Mouse (Mus musculus) adrenal gland (tissue): ENCODE data around the gene Ercc2.

Experiments used
- intact Hi-C: fragments of 180-260 bp; cut with DNase I; formaldehyde crosslinking; loops from one replicate; pipeline ENCODE4 v1.15.1; 2025

The Ercc2 gene

DNA sequence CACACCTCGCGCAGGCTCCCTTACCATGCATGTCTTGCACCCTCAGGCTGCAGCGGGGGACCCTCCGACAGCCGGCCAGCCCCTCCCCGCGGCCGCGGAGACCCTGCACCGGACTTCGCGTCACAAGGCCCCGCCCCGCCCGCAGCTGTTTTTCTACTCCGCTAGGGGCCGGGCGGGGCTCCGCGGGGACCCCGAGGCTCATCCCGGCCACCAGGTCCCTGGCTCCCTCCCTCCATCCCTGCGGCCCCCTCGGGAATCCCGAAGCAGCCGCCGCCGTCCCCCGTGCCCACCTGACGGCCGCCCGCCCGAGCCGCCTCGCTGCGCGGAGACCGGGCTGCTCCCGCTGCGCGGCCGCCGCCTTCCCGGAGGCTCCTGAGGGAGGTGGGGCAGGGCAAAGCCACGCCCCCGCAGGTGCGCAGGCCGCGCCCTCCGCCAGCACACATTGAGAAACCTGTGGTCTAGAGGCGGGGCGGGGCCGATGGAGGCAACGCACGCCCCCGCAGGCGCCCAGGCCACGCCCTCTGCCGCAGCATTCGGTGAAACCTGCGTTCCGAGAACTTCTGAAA lies 22.0 kb downstream of the Ercc2 start, which contains the start of gene Klc3:
Gene Klc3 (minus strand): TSS at position 374 of the 566 bp plus-strand sequence.
- intact Hi-C loops, result loop anchor here (5.0 to 10.0 kb wide), 2 partner anchors 111 to 308 kb away; partner anchors contain the start of gene Nkpd1

DNA sequence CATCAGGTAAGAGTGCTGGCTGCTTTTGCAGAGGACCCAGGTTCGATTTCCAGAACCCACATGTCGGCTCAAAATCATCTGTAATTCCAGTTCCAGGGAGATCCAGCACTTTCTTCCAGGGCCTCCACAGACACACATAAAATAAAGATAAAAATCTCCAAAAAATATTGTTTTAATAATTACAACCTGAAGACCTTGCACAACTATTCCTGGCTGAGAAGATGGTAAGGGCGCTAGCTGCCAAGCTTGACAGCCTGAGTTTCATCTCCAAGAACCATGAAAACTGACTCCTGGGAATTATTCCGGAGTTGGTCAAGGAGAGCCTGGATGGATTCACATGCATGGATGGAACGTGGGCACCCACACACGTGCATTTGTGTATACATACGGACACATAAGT lies 22.7 kb downstream of the Ercc2 start, which contains the start of gene Ckm:
Gene Ckm (plus strand): TSS at position 301 of the 400 bp plus-strand sequence.
- intact Hi-C loops, result loop anchor here (5.0 to 10.0 kb wide), 2 partner anchors 110 to 308 kb away; partner anchors contain the start of gene Nkpd1

DNA sequence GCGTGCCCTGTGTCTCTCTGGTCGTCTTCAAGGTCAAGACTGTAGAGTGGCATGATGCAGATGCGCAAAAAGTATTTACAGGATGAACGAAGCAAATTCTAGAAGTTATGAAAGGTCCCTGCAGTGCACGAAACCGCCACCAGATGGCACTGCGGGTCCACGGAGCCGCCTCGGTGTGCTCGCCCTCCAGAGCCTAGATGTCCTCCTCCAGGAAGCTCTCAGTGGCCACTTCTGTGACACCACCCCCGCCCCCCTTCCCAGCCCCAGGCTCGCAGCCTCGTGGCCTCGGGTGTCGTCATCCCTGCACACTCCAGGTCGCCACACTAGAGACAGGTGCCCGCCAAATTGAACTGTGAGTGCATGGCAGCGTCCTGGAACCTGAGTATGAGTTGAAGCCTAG lies 23.6 kb downstream of the Ercc2 start:
- intact Hi-C loops, result loop anchor here (5.0 to 10.0 kb wide), 2 partner anchors 37 to 109 kb away; partner anchors contain the start of gene Nkpd1

DNA sequence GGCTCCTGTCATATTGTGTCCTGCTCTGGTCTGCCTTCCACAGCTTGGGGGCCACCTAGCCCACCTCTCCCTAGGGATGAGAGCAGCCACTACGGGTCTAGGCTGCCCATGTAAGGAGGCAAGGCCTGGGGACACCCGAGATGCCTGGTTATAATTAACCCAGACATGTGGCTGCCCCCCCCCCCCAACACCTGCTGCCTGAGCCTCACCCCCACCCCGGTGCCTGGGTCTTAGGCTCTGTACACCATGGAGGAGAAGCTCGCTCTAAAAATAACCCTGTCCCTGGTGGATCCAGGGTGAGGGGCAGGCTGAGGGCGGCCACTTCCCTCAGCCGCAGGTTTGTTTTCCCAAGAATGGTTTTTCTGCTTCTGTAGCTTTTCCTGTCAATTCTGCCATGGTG lies 27.9 kb downstream of the Ercc2 start:
- intact Hi-C loops, result loop anchor here (5.0 to 10.0 kb wide), 2 partner anchors 33 to 105 kb away; partner anchors contain the start of gene Nkpd1

DNA sequence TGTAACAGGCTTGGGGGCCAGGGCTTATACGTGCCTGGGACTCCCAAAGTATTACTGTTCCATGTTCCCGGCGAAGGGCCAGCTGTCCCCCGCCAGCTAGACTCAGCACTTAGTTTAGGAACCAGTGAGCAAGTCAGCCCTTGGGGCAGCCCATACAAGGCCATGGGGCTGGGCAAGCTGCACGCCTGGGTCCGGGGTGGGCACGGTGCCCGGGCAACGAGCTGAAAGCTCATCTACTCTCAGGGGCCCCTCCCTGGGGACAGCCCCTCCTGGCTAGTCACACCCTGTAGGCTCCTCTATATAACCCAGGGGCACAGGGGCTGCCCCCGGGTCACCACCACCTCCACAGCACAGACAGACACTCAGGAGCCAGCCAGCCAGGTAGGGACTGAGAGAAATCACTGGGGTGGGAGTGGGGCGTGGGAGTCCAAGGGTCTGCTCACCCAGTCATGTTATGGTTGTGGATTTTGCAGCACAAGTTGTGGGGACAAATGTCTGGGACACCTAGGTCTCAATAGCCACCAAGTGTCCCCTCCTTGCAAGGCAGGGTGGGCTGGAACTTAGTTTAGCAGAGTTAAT lies 29.0 kb downstream of the Ercc2 start:
- intact Hi-C loops, result no loop called here

DNA sequence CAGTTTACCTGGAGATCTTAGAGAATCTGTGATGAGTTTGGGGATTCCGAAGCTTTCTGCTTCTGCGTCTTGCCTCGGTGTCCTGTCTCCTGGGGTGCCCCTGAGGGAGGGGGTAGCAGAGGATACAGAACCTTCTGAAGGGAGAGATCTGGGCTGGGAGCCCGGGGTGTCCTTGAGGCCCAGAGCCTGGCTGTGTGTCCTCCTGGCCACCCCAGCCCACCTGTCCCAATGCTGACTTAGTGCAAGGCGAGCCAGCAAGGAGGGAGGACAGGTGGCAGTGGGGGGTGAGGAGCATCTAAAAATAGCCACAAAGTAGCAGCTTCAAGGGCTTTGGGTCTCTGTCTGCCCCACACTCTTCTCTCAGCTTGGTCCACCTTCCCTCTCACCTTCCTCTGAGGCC lies 30.0 kb downstream of the Ercc2 start:
- intact Hi-C loops, result no loop called here

DNA sequence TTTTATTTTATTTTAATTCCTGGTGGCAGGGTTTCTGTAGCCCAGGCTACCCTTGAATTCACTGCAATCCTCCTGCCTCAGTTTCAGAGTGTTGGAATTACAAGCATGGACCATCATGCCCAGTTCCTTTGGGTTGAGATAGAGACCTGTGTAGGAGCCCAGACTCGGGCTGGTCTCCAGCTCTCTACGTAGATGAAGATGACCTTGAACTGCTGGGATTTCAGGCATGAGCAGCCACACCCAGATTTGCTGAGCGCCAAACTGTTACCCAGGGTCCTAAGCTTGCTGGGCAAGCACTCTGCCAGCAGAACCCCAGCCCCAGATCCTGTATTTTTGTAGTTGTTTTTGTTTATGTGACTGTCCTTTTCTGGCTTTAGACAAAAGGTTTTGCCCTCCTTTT lies 31.7 kb downstream of the Ercc2 start:
- intact Hi-C loops, result no loop called here

DNA sequence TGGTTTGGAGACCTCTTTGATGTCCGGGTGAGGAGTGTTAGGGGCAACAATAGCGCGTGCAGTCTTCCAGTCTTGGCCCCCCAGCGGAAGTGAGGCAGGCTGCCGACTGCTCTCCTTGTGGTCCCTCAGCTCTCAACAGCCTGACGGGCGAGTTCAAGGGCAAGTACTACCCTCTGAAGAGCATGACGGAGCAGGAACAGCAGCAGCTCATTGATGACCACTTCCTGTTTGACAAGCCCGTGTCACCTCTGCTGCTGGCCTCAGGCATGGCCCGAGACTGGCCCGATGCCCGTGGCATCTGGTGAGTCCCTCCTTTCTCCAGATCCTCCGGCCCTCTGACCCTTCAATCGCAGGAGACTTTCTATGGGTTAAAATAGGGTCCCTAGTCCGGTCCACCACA lies 34.8 kb downstream of the Ercc2 start:
- intact Hi-C loops, result no loop called here

DNA sequence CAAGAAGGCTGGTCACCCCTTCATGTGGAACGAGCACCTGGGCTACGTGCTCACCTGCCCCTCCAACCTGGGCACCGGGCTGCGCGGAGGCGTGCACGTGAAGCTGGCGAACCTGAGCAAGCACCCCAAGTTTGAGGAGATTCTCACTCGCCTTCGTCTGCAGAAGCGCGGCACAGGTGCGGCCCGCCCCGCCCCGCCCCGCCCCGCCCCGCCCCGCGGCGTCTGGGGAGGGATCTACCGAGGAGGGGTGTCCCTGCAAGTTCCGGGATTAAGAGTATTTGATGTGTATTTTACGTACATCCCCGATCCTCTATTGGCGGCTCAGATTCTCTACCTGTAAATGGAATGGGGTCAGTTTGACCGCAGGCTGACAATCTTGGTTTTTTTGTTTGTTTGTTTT lies 38.3 kb downstream of the Ercc2 start:
- intact Hi-C loops, result no loop called here

DNA sequence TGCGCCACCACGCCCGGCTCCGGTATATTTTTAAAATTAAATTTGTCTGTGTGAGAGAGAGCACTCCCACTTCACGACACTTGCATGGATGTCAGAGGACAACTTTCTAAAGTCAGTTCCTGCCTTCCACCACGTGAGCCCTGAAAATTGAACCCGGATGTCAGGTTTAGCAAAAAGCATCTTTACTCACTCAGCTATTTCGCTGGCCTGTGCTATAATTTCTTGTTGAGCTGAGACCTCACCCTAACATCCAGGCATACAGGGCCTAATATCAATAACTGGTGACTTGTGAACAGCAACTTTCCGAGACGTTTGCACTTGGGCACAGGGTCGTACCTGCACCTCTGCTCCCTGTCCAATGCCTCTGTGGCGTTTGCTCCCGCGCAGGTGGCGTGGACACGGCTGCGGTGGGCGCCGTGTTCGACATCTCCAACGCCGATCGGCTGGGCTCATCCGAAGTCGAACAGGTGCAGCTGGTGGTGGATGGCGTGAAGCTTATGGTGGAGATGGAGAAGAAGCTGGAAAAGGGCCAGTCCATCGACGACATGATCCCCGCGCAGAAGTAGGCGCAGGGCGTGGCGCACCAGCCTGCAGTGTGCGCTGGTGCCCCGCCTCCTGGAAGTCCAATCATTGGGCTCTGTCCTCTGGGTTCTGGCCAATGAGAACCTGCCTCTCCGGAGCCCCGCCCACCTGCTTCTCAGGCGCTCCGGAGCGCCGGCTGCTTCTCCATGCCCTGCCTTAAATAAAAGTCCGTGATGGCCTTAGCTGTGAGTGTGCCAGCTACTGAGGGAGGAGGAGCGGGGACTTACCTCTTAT lies 39.2 kb downstream of the Ercc2 start:
- intact Hi-C loops, result no loop called here

DNA sequence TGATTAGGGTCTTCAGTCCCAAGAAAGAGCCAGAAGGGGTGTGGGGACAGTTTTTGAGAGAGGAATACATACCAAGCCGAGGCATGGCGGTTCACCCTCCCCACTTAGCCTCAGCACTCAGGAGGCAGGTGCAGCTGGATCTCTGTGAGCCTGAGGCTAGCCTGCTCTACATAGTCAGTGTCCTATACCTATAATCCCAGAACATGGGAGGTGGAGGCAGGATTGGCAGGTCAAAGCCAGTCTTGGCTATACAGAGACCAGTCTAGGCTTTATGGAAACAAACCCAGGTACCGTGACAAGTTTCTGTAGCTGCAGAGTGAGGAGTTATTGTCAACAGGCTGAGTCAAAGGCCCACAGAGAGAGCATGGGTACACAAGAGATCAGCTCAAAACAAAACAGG lies 41.3 kb downstream of the Ercc2 start:
- intact Hi-C loops, result no loop called here

DNA sequence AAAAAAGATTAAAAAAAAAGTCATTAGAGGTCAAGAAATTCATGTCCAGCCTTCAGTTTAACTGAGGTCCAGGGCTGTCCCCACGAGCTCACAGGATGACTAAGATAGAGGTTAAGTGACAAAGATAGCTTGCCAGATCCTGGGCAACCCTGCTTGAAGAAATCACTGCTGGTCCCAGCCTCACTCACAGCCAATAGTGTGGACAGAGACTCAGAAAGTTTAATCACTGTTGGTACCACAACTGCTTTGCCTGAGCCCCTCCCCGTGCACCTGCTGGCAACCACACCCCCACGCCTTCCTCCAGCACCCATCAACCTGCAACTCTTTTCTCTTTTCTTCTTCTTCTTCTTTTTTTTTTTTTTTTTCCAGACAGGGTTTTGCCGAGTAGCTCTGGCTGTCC lies 42.2 kb downstream of the Ercc2 start:
- intact Hi-C loops, result no loop called here

DNA sequence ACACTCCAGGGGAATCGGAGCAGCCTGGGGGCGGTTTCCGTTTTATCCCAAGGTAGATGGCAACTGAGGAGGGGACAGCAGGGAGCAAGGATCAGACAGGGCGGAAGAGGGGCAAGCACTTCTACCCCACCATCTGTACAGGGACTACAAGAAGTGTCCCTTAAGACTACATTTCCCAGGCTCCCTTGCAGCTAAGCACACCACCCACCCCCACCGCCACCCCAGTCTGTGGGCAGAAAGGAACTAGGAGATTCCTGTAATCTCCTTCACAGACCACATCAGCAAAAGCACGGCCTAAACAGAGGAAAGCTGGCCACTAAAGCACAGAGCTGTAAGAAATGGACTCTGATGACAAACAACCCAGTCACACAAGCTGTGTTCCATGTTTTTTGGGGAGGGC lies 44.5 kb downstream of the Ercc2 start:
- intact Hi-C loops, result no loop called here

DNA sequence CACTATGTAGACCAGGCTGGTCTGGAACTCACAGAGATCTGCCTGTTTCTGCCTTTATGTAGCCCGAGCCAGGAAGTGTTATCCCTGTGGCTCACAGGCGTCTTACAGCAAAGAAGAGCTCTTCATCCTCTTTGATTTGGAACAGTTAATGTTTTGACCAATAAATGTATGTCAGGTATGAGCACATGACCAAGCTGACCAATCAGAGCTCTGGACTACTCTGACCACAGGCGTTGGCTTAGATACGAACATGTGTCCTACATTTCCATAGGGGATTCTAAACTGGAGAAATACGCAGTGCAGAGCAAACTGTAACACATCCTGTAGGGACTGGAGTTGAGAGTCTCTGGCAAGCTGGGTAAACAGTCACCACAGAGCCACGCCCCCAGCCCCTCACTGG lies 45.1 kb downstream of the Ercc2 start:
- intact Hi-C loops, result no loop called here

DNA sequence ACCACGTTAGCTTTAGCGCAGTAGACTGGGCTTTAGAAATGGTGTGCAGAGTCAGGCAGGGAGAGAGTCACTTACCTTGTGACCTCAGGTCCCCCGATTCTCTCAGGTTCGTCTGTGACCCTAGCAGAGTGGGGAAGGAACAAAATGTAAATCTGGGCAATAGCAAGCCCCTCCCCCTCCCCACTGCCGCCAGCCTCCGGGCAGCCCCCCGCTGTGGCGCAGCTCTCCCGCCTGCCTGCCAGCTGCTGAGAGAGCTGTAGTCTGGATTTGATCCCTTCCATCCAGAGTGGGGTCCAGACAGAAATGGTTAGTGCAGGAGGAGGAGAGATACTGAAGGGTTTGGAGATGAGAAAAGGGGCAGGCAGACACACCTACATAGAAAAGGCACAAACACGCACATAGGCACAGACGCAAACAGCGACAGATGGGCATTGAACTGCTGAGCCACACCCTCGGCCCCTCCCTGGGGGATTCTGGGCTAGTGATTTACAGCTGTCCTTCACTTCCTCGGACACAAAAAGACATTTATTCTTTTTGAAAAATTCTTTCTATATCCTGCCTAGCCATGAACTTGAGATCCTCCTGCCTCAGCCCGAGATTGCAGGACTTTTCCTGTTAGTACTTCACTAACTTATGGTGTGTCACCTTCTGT lies 46.3 kb downstream of the Ercc2 start:
- intact Hi-C loops, result no loop called here

DNA sequence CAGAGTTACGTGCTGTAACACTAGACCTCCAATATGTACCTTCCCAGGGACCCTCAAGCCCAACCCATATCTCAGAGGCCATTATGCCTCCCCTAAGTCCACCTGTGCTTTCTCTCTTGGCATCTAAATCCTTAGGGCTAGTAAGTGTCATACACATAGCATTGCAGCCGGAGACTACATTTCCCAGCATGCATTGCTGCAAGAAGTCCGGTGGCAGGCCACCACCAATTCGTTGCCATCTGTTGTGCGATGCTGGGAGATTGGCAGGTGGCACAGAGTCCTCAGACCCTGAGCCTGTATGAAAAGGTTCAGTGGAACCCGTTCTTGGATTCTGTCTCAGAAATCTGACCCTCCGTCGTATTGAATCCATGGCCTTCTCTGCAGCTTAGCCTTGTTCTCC lies 47.9 kb downstream of the Ercc2 start:
- intact Hi-C loops, result no loop called here

DNA sequence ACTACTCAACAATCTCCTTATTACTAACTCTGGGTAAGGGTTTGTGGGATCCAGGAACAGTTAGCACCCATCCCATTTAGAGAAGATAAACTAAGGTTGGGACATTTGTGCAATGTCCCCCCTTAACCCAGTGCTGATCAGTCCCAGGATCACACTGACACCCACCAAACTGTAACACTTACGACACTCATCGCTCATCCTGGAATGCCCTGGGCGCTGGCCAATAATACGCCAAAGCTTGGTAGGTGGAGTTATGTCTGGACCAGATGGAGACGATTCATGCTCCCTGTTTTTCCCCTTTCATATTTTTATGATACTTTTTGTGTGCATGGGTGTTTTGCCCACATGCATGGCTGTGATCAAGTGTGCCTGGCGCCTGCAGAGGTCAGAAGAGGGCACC lies 48.6 kb downstream of the Ercc2 start:
- intact Hi-C loops, result no loop called here

DNA sequence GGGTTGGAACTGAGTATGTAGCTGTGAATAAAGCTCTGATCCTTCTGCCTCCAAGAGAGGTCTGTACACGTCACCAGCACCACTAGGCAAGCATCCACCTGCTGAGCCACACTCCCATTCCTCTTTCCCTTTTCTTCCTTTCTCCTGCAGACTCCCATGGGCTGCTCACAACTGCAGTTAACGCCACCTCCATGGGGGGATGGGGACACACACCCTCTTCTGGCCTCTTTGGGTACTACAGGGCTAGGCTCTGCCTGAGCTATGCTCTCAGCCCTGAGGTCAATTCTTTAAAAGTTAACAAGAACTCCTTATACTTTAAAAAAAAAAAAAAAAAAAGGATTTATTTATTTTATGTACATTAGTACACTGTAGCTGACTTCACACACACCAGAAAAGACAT lies 50.7 kb downstream of the Ercc2 start:
- intact Hi-C loops, result no loop called here

DNA sequence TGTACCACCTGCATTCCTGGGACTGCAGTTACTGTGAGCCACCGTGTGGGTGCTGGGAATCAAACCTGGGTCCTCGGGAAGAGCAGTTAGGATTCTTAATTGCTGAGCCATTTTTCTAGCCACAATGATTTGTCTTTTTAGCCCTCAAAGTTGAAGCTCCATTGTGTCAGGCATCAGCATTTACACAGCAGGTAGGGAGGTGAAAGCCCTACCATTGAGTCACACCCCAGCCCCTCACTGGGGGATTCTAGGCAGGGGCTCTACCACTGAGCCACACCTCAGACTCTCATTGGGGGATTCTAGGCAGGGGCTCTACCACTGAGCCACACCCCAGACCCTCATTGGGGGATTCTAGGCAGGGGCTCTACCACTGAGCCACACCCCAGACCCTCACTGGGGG lies 54.5 kb downstream of the Ercc2 start:
- intact Hi-C loops, result no loop called here

DNA sequence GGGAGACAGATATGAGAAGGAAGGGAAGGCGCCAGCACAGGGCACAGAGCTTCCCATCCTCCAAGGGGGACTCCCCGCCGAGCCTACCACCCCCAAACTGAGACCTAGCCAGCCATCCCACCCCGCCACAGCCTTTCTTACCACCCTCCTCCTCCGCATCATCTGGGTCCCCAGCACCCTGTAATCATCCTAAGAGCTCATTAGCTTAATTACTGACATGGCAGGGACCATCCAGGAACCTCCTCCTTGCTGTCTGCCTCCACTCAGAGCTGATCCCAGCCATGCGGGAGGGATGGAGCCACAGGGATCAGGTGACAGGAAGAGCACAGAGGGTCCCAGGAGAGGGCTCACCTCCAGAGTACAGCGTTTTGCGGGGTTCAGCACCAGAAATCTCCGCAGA lies 55.2 kb downstream of the Ercc2 start:
- intact Hi-C loops, result no loop called here

DNA sequence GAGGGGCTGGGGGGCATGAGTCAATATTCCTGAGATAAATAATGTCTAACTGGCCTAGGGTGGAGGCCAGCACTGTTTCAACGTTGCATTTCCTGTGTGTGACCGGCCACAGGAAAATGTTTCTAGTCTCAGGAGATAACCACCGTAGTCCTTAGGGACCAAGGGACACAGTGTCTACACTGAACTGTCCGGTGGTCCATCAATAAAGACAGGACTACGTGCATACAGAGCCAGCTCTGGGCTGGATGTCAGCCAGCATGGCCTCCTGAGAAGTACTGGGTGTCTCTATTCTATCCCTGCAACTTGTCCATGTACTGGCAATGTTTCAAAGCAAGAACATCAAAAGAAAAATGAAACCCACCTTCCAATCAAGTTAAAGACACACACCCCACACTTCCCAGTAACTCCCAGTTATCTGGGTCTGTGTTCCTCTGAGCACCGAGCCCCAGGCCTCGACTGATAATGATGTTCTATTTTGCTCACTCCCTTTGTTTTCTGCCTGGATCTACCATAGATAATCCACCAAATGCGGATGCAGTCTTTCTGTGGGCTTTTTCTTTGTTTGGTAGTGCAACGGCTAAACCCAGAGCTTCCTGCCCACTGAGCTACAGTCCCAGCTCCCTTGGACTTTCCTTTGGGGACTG lies 59.8 kb downstream of the Ercc2 start:
- intact Hi-C loops, result loop anchor here (5.0 kb wide), 1 partner anchor 34 kb away; no protein-coding TSS in a partner anchor
